ENCODE assay signal across 7 mouse cellular contexts in the genomic region with DNA sequence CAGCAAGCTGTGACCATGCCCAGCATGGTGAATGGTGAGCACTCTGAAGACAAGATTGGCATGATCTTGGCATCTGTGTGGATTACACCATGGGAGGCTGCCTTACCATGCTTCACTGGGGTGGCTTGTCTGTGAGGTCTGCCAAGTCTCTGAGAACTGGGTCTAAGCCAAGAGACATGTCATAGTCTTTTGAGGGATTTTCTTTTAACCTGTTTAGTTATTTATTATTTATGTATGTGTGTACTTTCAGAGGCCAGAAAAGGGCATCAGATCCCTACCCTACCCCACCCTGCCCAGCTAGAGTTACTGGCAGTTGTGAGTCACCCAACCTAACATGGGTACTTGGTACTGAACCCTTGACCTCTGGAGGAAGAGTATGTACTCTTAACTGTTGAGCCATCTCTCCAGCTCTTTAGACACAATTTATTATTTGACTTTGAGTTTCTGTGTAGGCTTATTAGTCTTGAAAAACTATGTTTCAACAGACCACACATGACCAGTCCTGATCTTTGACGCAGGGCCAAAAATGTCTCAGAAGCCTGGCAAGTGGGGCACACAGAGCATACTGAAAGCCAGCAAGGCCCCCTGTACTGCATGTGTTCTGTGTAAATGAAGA. TPM values are rescaled to one million over a fixed set of nuclear protein-coding genes. Genes with fewer than 3 reads are reported as not detected.
DNase-seq lines count a peak whose midpoint lies in the region; TF ChIP-seq lines count a peak whose summit lies in the region.

No protein-coding gene starts in this region.

- intact Hi-C loops in heart, adult 2 months (cut with DNase I) = loop anchor here (5.0 kb wide), 1 partner anchor 39 kb away; the partner anchor contains the start of gene Tbc1d1

- TF ChIP-seq POLR2A in kidney, adult 2 months (IDR thresholded peaks at IDR 0.05; ENCODE audit: low read depth, low read length) = no peak
- no peak for TF ChIP-seq POLR2A in heart, adult 2 months (IDR thresholded peaks at IDR 0.05; ENCODE audit: insufficient read depth, low read depth, low read length)

- no peak overlapping the region for H3K4me3 ChIP-seq in kidney, adult 2 months (ENCODE audit: insufficient read depth, low read depth, low read length)
- no peak overlapping the region for H3K4me3 ChIP-seq in heart, adult 2 months

- no peak for TF ChIP-seq EP300 in heart, adult 2 months (IDR thresholded peaks at IDR 0.05; ENCODE audit: insufficient read depth, low read depth, low read length)

- no peak overlapping the region for H3K9ac ChIP-seq in heart, adult 2 months (ENCODE audit: low read depth, low read length)

- 0 out of 2 replicates have a peak overlapping the region, but pooled peaks have one; percentile 7 for H3K27ac ChIP-seq in kidney, adult 2 months (ENCODE audit: insufficient read depth, low read depth, low read length)
- H3K27ac ChIP-seq in heart, adult 2 months = no peak overlapping the region

- H3K27me3 ChIP-seq in kidney, adult 2 months (replicated peaks; ENCODE audit: control insufficient read depth, insufficient read depth, low read length) = no peaks in the 10 kb centered on the region
- H3K27me3 ChIP-seq in heart, adult 2 months (ENCODE audit: control insufficient read depth, insufficient read depth, low read length) = no peaks in the 10 kb centered on the region

- no peaks in the 10 kb centered on the region for H3K79me2 ChIP-seq in heart, adult 2 months (replicated peaks; ENCODE audit: control insufficient read depth, insufficient read depth, low read length)

- no peaks in the 10 kb centered on the region for H3K36me3 ChIP-seq in kidney, adult 2 months (ENCODE audit: control insufficient read depth, insufficient read depth, low read length)
- no peaks in the 10 kb centered on the region for H3K36me3 ChIP-seq in heart, adult 2 months (ENCODE audit: control insufficient read depth, insufficient read depth, low read length)

- 73% methylated on average over 1 of the region's 1 CpGs for WGBS in kidney, adult 2 months
- WGBS in heart, adult 2 months = 98% methylated on average over 1 of the region's 1 CpGs

- peak; percentile 64 for DNase-seq in kidney, adult 2 months
- DNase-seq in kidney, adult 18-20 months = no peak
- DNase-seq in Muller cell, postnatal 12 days (ENCODE audit: inconsistent ontology term) = peak; percentile 70
- DNase-seq in brain, adult 2 months (ENCODE audit: low read depth, low spot score) = peak; percentile 88
- DNase-seq in gastrocnemius, postnatal 25 days = peak; percentile 64
- DNase-seq in testis, postnatal 14 days (ENCODE audit: low spot score) = no peak
- DNase-seq in heart, adult 2 months = no peak

- peaks cover 13% of the 10 kb centered on the region for H3K4me1 ChIP-seq in kidney, adult 2 months (ENCODE audit: control insufficient read depth, insufficient read depth, low read length)
- peaks cover 6% of the 10 kb centered on the region for H3K4me1 ChIP-seq in heart, adult 2 months (ENCODE audit: control insufficient read depth, insufficient read depth, low read length)

- TF ChIP-seq CTCF in kidney, adult 2 months (conservative IDR thresholded peaks at IDR 0.05; ENCODE audit: insufficient read depth, insufficient read length, low read depth, low read length) = no peak
- no peak for TF ChIP-seq CTCF in heart, adult 2 months (IDR thresholded peaks at IDR 0.05)

RNA-seq across cellular contexts. Expression of gene Tbc1d1, which starts 40.3 kb away (rescaled TPM):
- 37.0 and 38.3 TPM in 2 replicates for polyA plus RNA-seq in kidney, adult 2 months (2012; rRNA removed)
- total RNA-seq in gastrocnemius, postnatal 25 days (2021) = 10 to 100 TPM; 39.3 to 77.3 TPM
- total RNA-seq in heart, adult 2 months (2021) = 10 to 100 TPM; 13.2 to 13.6 TPM
- polyA plus RNA-seq in heart, adult 2 months (2012; rRNA removed) = 22.1 and 28.6 TPM in 2 replicates

Comparison
In these comparisons a context has a peak if more than half of its experiments do, and no peak if none do; other contexts are left out.
1. DNase-seq: peak in kidney, adult 2 months (single experiment), Muller cell, postnatal 12 days (single experiment), brain, adult 2 months (single experiment) and gastrocnemius, postnatal 25 days (single experiment); none in kidney, adult 18-20 months (single experiment), testis, postnatal 14 days (single experiment) and heart, adult 2 months (0 of 2).